Mouse (Mus musculus) skeletal muscle tissue, adult 2 months (tissue): ENCODE data around the gene Kif1bp.
A peak's percentile ranks its signal among the peaks of the same experiment; 100 is the strongest.
"Not testable (repeated sequence)": the region's sequence is repeated elsewhere in the genome, so short reads cannot be mapped to it uniquely, and the experiment has no call there.

Experiments used
- DNase-seq: peaks from one replicate; pipeline ENCODE4 v3.0.0-alpha.2; 2012; ENCODE audit warnings: low read depth, low spot score

Gene Kif1bp

GRCm38 (mm10) chr10:62509032-62509656 is 69.1 kb downstream of the Kif1bp start:
- no peak for DNase-seq

GRCm38 (mm10) chr10:62508459-62508858 is 69.8 kb downstream of the Kif1bp start:
- DNase-seq, result no peak

- peak; percentile 73 for DNase-seq
These were observed 70.5 kb downstream of the Kif1bp start for GRCm38 (mm10) chr10:62507591-62508308.

GRCm38 (mm10) chr10:62507071-62507470 is 71.2 kb downstream of the Kif1bp start:
- DNase-seq, result no peak

GRCm38 (mm10) chr10:62506019-62506556 is 72.2 kb downstream of the Kif1bp start:
- DNase-seq, result peak; percentile 45

GRCm38 (mm10) chr10:62505224-62505983 is 72.9 kb downstream of the Kif1bp start:
- DNase-seq, result no peak

GRCm38 (mm10) chr10:62503836-62504628 is 74.2 kb downstream of the Kif1bp start:
- no peak for DNase-seq

GRCm38 (mm10) chr10:62503353-62503752 is 74.9 kb downstream of the Kif1bp start:
- no peak for DNase-seq

- DNase-seq, result no peak
These were observed 76.3 kb downstream of the Kif1bp start for GRCm38 (mm10) chr10:62501951-62502350.

- no peak for DNase-seq
These were observed 77.2 kb downstream of the Kif1bp start for GRCm38 (mm10) chr10:62500916-62501615.

- peak; percentile 74 for DNase-seq
These were observed 78.0 kb downstream of the Kif1bp start for GRCm38 (mm10) chr10:62500088-62500915.

GRCm38 (mm10) chr10:62491681-62492080 is 86.6 kb downstream of the Kif1bp start:
- DNase-seq, result not testable (repeated sequence)
